Mouse (Mus musculus) lung, adult 2 months (tissue): ENCODE measurements at regions not wholly inside any gene's neighbourhood (a gene's known extent, or its start where the extent isn't known, plus 50 kb on each side); places are given as distances from the start of the nearest gene placed in this dataset.

Experiments used
- CTCF ChIP-seq: fragments of 200-500 bp; IDR thresholded peaks from 2 replicates; pipeline ENCODE4 v1.5.1; 2011; ENCODE audit warnings: mild to moderate bottlenecking, low read length, control low read depth; ENCODE audit not compliant: insufficient read depth
- POLR2A ChIP-seq: fragments of 200-500 bp; IDR thresholded peaks from 2 replicates; pipeline ENCODE4 v1.6.1; 2011; ENCODE audit warnings: low read depth, mild to moderate bottlenecking, control low read depth, low read length, borderline replicate concordance; ENCODE audit errors: extremely low read depth

DNA sequence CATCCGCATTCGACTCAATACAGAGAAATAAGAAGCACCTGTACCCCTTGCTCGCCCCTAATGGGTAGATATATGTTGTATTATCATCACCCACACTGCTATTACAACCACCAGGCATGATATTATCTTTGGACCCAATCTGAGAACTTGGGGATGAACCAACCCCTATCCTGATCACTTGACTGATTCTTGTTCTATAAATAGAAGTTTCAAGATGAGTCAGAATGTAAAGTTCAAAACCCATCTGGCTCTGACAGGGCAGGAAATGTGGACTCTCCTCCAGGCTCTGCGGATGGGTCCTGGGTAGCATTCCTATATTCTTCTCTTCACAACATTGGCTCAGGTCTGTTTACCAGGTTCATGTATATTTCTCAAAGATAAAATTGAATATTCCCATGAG is 61.9 kb upstream of the Pard3b start:
- no peak for TF ChIP-seq POLR2A
- TF ChIP-seq CTCF, result no peak
